Mouse (Mus musculus): ENCODE measurements at regions not wholly inside any gene's neighbourhood (a gene's known extent, or its start where the extent isn't known, plus 50 kb on each side); places are given as distances from the start of the nearest gene placed in this dataset.

DNA sequence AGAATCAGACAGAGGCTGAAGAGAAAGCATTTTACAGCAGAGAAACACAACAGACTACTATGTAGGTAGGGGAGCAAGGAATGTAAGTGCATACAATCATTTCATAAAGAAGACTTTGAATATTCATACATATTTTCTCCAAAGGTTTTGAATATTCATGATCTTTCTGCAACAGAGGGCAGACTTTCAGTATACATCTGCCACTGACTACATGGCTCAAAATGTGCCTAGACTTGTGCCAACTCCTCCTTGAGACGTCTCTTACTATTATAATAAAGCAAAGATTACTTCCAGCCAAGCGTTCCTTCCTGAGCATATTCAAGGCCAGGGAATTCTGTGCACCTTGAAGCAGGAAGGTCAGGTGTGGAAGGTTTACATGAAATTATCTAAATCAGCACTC lies 333.3 kb downstream of the Kcns3 start:
- no peak for TF ChIP-seq MAX (IDR thresholded peaks at IDR 0.05; ENCODE audit: low read length)
- no peak for TF ChIP-seq CTCF (conservative IDR thresholded peaks at IDR 0.05 in 1 of 2, IDR thresholded peaks at IDR 0.05 in 1 of 2; ENCODE audit: low read depth in 2 of 2, low read length in 2 of 2)
- TF ChIP-seq RCOR1 (conservative IDR thresholded peaks at IDR 0.05; ENCODE audit: low read depth, low read length): no peak
- no peak for TF ChIP-seq NRF1 (IDR thresholded peaks at IDR 0.05; ENCODE audit: low read depth, low read length)
- TF ChIP-seq EP300 (IDR thresholded peaks at IDR 0.05; ENCODE audit: low read length): no peak
- no peak for TF ChIP-seq SMC3 (IDR thresholded peaks at IDR 0.05; ENCODE audit: low read depth, low read length)
- TF ChIP-seq MAZ (IDR thresholded peaks at IDR 0.05; ENCODE audit: low read depth, low read length): no peak
- TF ChIP-seq GABPA (IDR thresholded peaks at IDR 0.05; ENCODE audit: insufficient replicate concordance, low read depth, low read length): no peak

Measured in CH12.LX (cell line).